Mouse (Mus musculus): ENCODE data around the gene Fgd6.

- TF ChIP-seq EP300 (IDR thresholded peaks at IDR 0.05; ENCODE audit: insufficient read depth, low read depth, low read length) (no peak), CTCF (IDR thresholded peaks at IDR 0.05; ENCODE audit: low read depth, low read length) (no peak), POLR2A (IDR thresholded peaks at IDR 0.05; ENCODE audit: insufficient read depth, low read length) (no peak)
Observed at GRCm38 (mm10) chr10:94068701-94069100, 32.9 kb downstream of the Fgd6 start.

Data from ES-Bruce4 (cell line).